Mouse (Mus musculus) kidney, embryonic 16.5 days (tissue): ENCODE results near the gene Hoxc5. TPM values are rescaled to one million over a fixed set of nuclear protein-coding genes. Genes with fewer than 3 reads are reported as not detected.

Experiments
- ATAC-seq: fragments of 200-750 bp; cut with Nextera tagmentation; 2 replicates; pipeline ENCODE4 v1.8.0; 2017; ENCODE audit warnings: moderate TSS enrichment; ENCODE audit not compliant: low FRiP score, low TSS enrichment
- H3K27ac ChIP-seq: fragments of 300-500 bp; sonication (generic); 2 replicates; pipeline ENCODE4 v1.5.1; 2014; ENCODE audit warnings: low read length
- H3K27me3 ChIP-seq: fragments of 300-500 bp; sonication (generic); 2 replicates; pipeline ENCODE4 v1.6.1; 2014; ENCODE audit warnings: low read length, control low read depth, mixed read lengths; ENCODE audit not compliant: insufficient read depth
- H3K36me3 ChIP-seq: fragments of 300-500 bp; sonication (generic); 2 replicates; pipeline ENCODE4 v1.6.1; 2014; ENCODE audit warnings: low read length, control low read depth, mixed read lengths; ENCODE audit not compliant: insufficient read depth
- H3K4me1 ChIP-seq: fragments of 300-500 bp; sonication (generic); 2 replicates; pipeline ENCODE4 v1.6.1; 2014; ENCODE audit warnings: low read length, control low read depth, mixed read lengths; ENCODE audit not compliant: insufficient read depth
- H3K4me2 ChIP-seq: fragments of 300-500 bp; sonication (generic); replicated peaks from 2 replicates; pipeline ENCODE4 v1.6.1; 2014; ENCODE audit warnings: low read depth, low read length
- H3K4me3 ChIP-seq: fragments of 300-500 bp; sonication (generic); 2 replicates; pipeline ENCODE4 v1.5.1; 2014; ENCODE audit warnings: mild to moderate bottlenecking, low read length
- H3K9ac ChIP-seq: fragments of 300-500 bp; sonication (generic); replicated peaks from 2 replicates; pipeline ENCODE4 v1.6.1; 2014; ENCODE audit warnings: low read length
- H3K9me3 ChIP-seq: fragments of 300-500 bp; sonication (generic); 2 replicates; pipeline ENCODE4 v1.6.1; 2016; ENCODE audit warnings: low read length, control low read depth
- WGBS: fragments of 180-500 bp; shearing (Covaris S2); extraction: QIAGEN DNeasy Blood & Tissue Kit; methylation state at CpG from one replicate; pipeline ENCODE4 v1.1.7; 2014; 5-methylcytosine and 5-hydroxymethylcytosine counted together
- polyA plus RNA-seq: library from polyadenylated mRNA; unstranded; fragments of >200 nt; fragmentation: Nextera tagmentation; extraction: Ambion mirVana; gene quantifications from 2 replicates; pipeline ENCODE4 v1.2.1, GENCODE M21; 2015

Hoxc5 gene
- polyA plus RNA-seq, 1 experiment from 2014 or later, result 4.3 TPM

- Histone ChIP-seq H3K9me3 (no peaks in the 10 kb centered on the region), H3K27me3 (peaks cover 25% of the 10 kb centered on the region; the same call in 1 of the 2 replicates), H3K9ac (peak within 1 kb of the TSS; percentile 97), H3K4me1 (peaks cover 47% of the 10 kb centered on the region), H3K4me3 (peak within 1 kb of the TSS; percentile 59), H3K4me2 (peak within 1 kb of the TSS; percentile 84), H3K27ac (peak within 1 kb of the TSS; percentile 97), H3K36me3 (no peaks in the 10 kb centered on the region)
- ATAC-seq, result no peak
- WGBS, result 0% methylated on average over 13 of the region's 20 CpGs
Measured at GRCm38 (mm10) chr15:102976171-102976570, 8.9 kb downstream of the Hoxc5 start, which contains the start of gene Hoxc9. Gene Hoxc9, plus strand, starts transcription at chr15:102976439.

GRCm38 (mm10) chr15:102976631-102977422 is 9.6 kb downstream of the Hoxc5 start:
- no peaks in the 10 kb centered on the region for H3K36me3 ChIP-seq
- peak overlapping the region; percentile 97 for H3K9ac ChIP-seq
- peaks cover 43% of the 10 kb centered on the region for H3K4me1 ChIP-seq
- H3K9me3 ChIP-seq, result no peaks in the 10 kb centered on the region
- ATAC-seq, result no peak
- 1% methylated on average over 37 of the region's 37 CpGs for WGBS
- H3K27me3 ChIP-seq, result peaks cover 25% of the 10 kb centered on the region; the same call in 1 of the 2 replicates
- peak overlapping the region; percentile 97 for H3K27ac ChIP-seq
- peak overlapping the region; percentile 59 for H3K4me3 ChIP-seq
- H3K4me2 ChIP-seq, result peak overlapping the region; percentile 84

- no peak for ATAC-seq
- peak overlapping the region; percentile 97 for H3K9ac ChIP-seq
- H3K27ac ChIP-seq, result peak overlapping the region; percentile 97
- H3K4me2 ChIP-seq, result peak overlapping the region; percentile 84
- H3K4me1 ChIP-seq, result peaks cover 43% of the 10 kb centered on the region
- peak overlapping the region; percentile 59 for H3K4me3 ChIP-seq
- WGBS, result 2% methylated on average over 16 of the region's 16 CpGs
- H3K27me3 ChIP-seq, result peaks cover 25% of the 10 kb centered on the region
- no peaks in the 10 kb centered on the region for H3K36me3 ChIP-seq
- no peaks in the 10 kb centered on the region for H3K9me3 ChIP-seq
Measured at GRCm38 (mm10) chr15:102977423-102977974, 10.3 kb downstream of the Hoxc5 start.

- ATAC-seq, result no peak
- Histone ChIP-seq H3K9me3 (no peaks in the 10 kb centered on the region), H3K4me1 (peaks cover 49% of the 10 kb centered on the region), H3K27me3 (peaks cover 21% of the 10 kb centered on the region), H3K4me3 (peak overlapping the region; percentile 59), H3K27ac (peak overlapping the region; percentile 97), H3K9ac (peak overlapping the region; percentile 97), H3K4me2 (peak overlapping the region; percentile 84), H3K36me3 (no peaks in the 10 kb centered on the region)
- WGBS, result 16% methylated on average over 13 of the region's 13 CpGs
Measured at GRCm38 (mm10) chr15:102978615-102979515, 11.6 kb downstream of the Hoxc5 start.

GRCm38 (mm10) chr15:102979936-102980335 is 12.7 kb downstream of the Hoxc5 start:
- Histone ChIP-seq H3K4me3 (peak overlapping the region; percentile 74), H3K27ac (peak overlapping the region; percentile 96), H3K4me2 (peak overlapping the region; percentile 84), H3K36me3 (no peaks in the 10 kb centered on the region), H3K27me3 (peaks cover 16% of the 10 kb centered on the region), H3K9ac (peak overlapping the region; percentile 97), H3K4me1 (peaks cover 57% of the 10 kb centered on the region), H3K9me3 (no peaks in the 10 kb centered on the region)
- 6% methylated on average over 1 of the region's 1 CpGs for WGBS
- ATAC-seq, result no peak

- Histone ChIP-seq H3K27ac (peak overlapping the region; percentile 96), H3K27me3 (peaks cover 17% of the 10 kb centered on the region), H3K4me1 (peaks cover 57% of the 10 kb centered on the region), H3K4me3 (peak overlapping the region; percentile 74), H3K9me3 (no peaks in the 10 kb centered on the region), H3K36me3 (no peaks in the 10 kb centered on the region), H3K9ac (peak overlapping the region; percentile 97), H3K4me2 (peak overlapping the region; percentile 84)
- 4% methylated on average over 11 of the region's 11 CpGs for WGBS
- no peak for ATAC-seq
Measured at GRCm38 (mm10) chr15:102980352-102980751, 13.1 kb downstream of the Hoxc5 start.

- no peaks in the 10 kb centered on the region for H3K9me3 ChIP-seq
- no peak for ATAC-seq
- WGBS, result under 1% methylated on average over 14 of the region's 14 CpGs
- no peaks in the 10 kb centered on the region for H3K36me3 ChIP-seq
- peak overlapping the region; percentile 84 for H3K4me2 ChIP-seq
- H3K4me1 ChIP-seq, result peaks cover 59% of the 10 kb centered on the region
- H3K9ac ChIP-seq, result peak overlapping the region; percentile 97
- H3K27ac ChIP-seq, result peak overlapping the region; percentile 96
- H3K4me3 ChIP-seq, result peak overlapping the region; percentile 74
- H3K27me3 ChIP-seq, result peaks cover 22% of the 10 kb centered on the region
Measured at GRCm38 (mm10) chr15:102980912-102981311, 13.7 kb downstream of the Hoxc5 start.

- H3K9ac ChIP-seq, result peak overlapping the region; percentile 97
- peak overlapping the region; percentile 74 for H3K4me3 ChIP-seq
- no peaks in the 10 kb centered on the region for H3K36me3 ChIP-seq
- H3K27ac ChIP-seq, result peak overlapping the region; percentile 96
- peaks cover 25% of the 10 kb centered on the region for H3K27me3 ChIP-seq
- ATAC-seq, result no peak; the same call in 1 of the 2 replicates
- peaks cover 65% of the 10 kb centered on the region for H3K4me1 ChIP-seq
- under 1% methylated on average over 88 of the region's 88 CpGs for WGBS
- peak overlapping the region; percentile 84 for H3K4me2 ChIP-seq
- H3K9me3 ChIP-seq, result no peaks in the 10 kb centered on the region
Measured at GRCm38 (mm10) chr15:102981379-102982288, 14.4 kb downstream of the Hoxc5 start.
